Mouse (Mus musculus) E14TG2a.4 (cell line): ENCODE results near the gene Slc16a3.

Experiments used
- CTCF ChIP-seq: conservative IDR thresholded peaks from 2 replicates; pipeline ENCODE4 v1.5.1; 2014; ENCODE audit warnings: low read length
- NANOG ChIP-seq: IDR thresholded peaks from 2 replicates; pipeline ENCODE4 v1.6.1; 2014; ENCODE audit warnings: borderline replicate concordance, low read length, mixed read lengths

GRCm38 (mm10) chr11:120988410-120988809, 40.1 kb downstream of the Slc16a3 start:
- TF ChIP-seq CTCF (no peak), NANOG (no peak)
